Mouse (Mus musculus) CH12.LX (cell line): ENCODE data around the gene Lrrc28. TPM values are rescaled to one million over a fixed set of nuclear protein-coding genes. Genes with fewer than 3 reads are reported as not detected.

Experiments used
- DNase-seq: peaks from one replicate; pipeline ENCODE4 v3.0.0-alpha.2; 2013; ENCODE audit errors: extremely low read depth
- H3K27ac ChIP-seq: 2 replicates; pipeline ENCODE4 v1.5.1; 2012; ENCODE audit warnings: low read depth, mild to moderate bottlenecking, control low read depth, moderate library complexity; ENCODE audit not compliant: insufficient read depth
- H3K27me3 ChIP-seq: replicated peaks from 2 replicates; pipeline ENCODE3; 2012; ENCODE audit warnings: inconsistent platforms
- H3K36me3 ChIP-seq, 2 experiments: replicated peaks in 1 of 2; 2 replicates each; pipeline versions ENCODE3 to v1.6.1; 2012; ENCODE audit warnings: inconsistent platforms in 1 of 2, low read length in 1 of 2, mild to moderate bottlenecking in 1 of 2, mixed read lengths in 1 of 2, moderate library complexity in 1 of 2; ENCODE audit not compliant: control insufficient read depth in 1 of 2, insufficient read depth in 1 of 2
- H3K4me1 ChIP-seq, 2 experiments: 2 replicates each; pipeline ENCODE4 v1.6.1; 2012; ENCODE audit warnings: inconsistent platforms in 1 of 2, moderate library complexity in 1 of 2; ENCODE audit not compliant: insufficient read depth in 2 of 2, control insufficient read depth in 1 of 2
- H3K4me2 ChIP-seq: 2 replicates; pipeline ENCODE4 v1.6.1; 2012; ENCODE audit warnings: low read depth, mild to moderate bottlenecking, control low read depth; ENCODE audit not compliant: poor library complexity, insufficient read depth, severe bottlenecking
- H3K4me3 ChIP-seq, 3 experiments: fragments of 150-350 bp in 1 of 3; sonication (generic) in 1 of 3; replicated peaks in 1 of 3; 2 replicates each; pipeline versions ENCODE3 to v1.5.1; 2011 to 2012; ENCODE audit warnings: low read depth in 2 of 3, low read length in 2 of 3, mild to moderate bottlenecking in 2 of 3, moderate library complexity in 2 of 3, control low read depth in 1 of 3, improper control_type of control experiment in 1 of 3, inconsistent platforms in 1 of 3, mixed read lengths in 1 of 3; ENCODE audit not compliant: poor library complexity in 1 of 3
- H3K79me2 ChIP-seq: replicated peaks from 2 replicates; pipeline ENCODE4 v1.6.1; 2012; ENCODE audit warnings: mild to moderate bottlenecking, moderate library complexity; ENCODE audit not compliant: control insufficient read depth, poor library complexity, insufficient read depth, severe bottlenecking; ENCODE audit errors: extremely low read depth
- H3K9ac ChIP-seq: 2 replicates; pipeline ENCODE4 v1.6.1; 2012; ENCODE audit warnings: low read depth, mild to moderate bottlenecking, control low read depth, moderate library complexity; ENCODE audit not compliant: insufficient read depth
- H3K9me3 ChIP-seq: replicated peaks from 2 replicates; pipeline ENCODE3; 2012; ENCODE audit warnings: low read length, inconsistent platforms, mixed read lengths
- BHLHE40 ChIP-seq: IDR thresholded peaks from 2 replicates; pipeline ENCODE4 v1.6.1; 2011; ENCODE audit warnings: mild to moderate bottlenecking, low read depth, low read length, improper control_type of control experiment
- CHD1 ChIP-seq: IDR thresholded peaks from 2 replicates; pipeline ENCODE4 v1.6.1; 2012; ENCODE audit warnings: low read depth, low read length, improper control_type of control experiment, inconsistent platforms
- CHD2 ChIP-seq: IDR thresholded peaks from 2 replicates; pipeline ENCODE4 v1.6.1; 2011; ENCODE audit warnings: low read length, improper control_type of control experiment
- CTCF ChIP-seq, 2 experiments: IDR thresholded peaks in 1 of 2; conservative IDR thresholded peaks in 1 of 2; 2 replicates each; pipeline ENCODE4 v1.5.1; 2011 to 2012; ENCODE audit warnings: low read depth in 2 of 2, low read length in 2 of 2, improper control_type of control experiment in 1 of 2, inconsistent platforms in 1 of 2, mild to moderate bottlenecking in 1 of 2, moderate library complexity in 1 of 2
- E2F4 ChIP-seq: IDR thresholded peaks from 2 replicates; pipeline ENCODE4 v1.6.1; 2011; ENCODE audit warnings: low read depth, low read length, improper control_type of control experiment; ENCODE audit not compliant: insufficient replicate concordance
- ELF1 ChIP-seq: IDR thresholded peaks from 2 replicates; pipeline ENCODE4 v1.6.1; 2014; ENCODE audit warnings: low read depth, mild to moderate bottlenecking, inconsistent platforms, low read length, improper control_type of control experiment
- GABPA ChIP-seq: IDR thresholded peaks from 2 replicates; pipeline ENCODE4 v1.6.1; 2012; ENCODE audit warnings: low read depth, low read length, improper control_type of control experiment, inconsistent platforms; ENCODE audit not compliant: insufficient replicate concordance
- HCFC1 ChIP-seq: IDR thresholded peaks from 2 replicates; pipeline ENCODE4 v1.6.1; 2012; ENCODE audit warnings: low read depth, mild to moderate bottlenecking, inconsistent platforms, low read length, improper control_type of control experiment
- MXI1 ChIP-seq: IDR thresholded peaks from 2 replicates; pipeline ENCODE4 v1.6.1; 2011; ENCODE audit warnings: mild to moderate bottlenecking, low read depth, low read length, improper control_type of control experiment
- NRF1 ChIP-seq: IDR thresholded peaks from 2 replicates; pipeline ENCODE4 v1.6.1; 2014; ENCODE audit warnings: low read depth, mild to moderate bottlenecking, inconsistent platforms, low read length, improper control_type of control experiment, moderate library complexity
- PAX5 ChIP-seq: IDR thresholded peaks from 2 replicates; pipeline ENCODE4 v1.6.1; 2012; ENCODE audit warnings: low read length, inconsistent platforms, mixed read lengths
- POLR2AphosphoS2 ChIP-seq: IDR thresholded peaks from 2 replicates; pipeline ENCODE4 v1.6.1; 2011; ENCODE audit warnings: low read depth, low read length, improper control_type of control experiment
- RCOR1 ChIP-seq: conservative IDR thresholded peaks from 2 replicates; pipeline ENCODE4 v1.6.1; 2012; ENCODE audit warnings: low read depth, mild to moderate bottlenecking, inconsistent platforms, low read length, improper control_type of control experiment
- TCF12 ChIP-seq: IDR thresholded peaks from 2 replicates; pipeline ENCODE4 v1.6.1; 2014; ENCODE audit warnings: low read depth, mild to moderate bottlenecking, inconsistent platforms, low read length, improper control_type of control experiment
- USF1 ChIP-seq: IDR thresholded peaks from 2 replicates; pipeline ENCODE4 v1.6.1; 2014; ENCODE audit warnings: low read depth, mild to moderate bottlenecking, inconsistent platforms, low read length, improper control_type of control experiment
- USF2 ChIP-seq: conservative IDR thresholded peaks from 2 replicates; pipeline ENCODE4 v1.6.1; 2011; ENCODE audit warnings: low read depth, low read length, improper control_type of control experiment
- ZC3H11A ChIP-seq: IDR thresholded peaks from 2 replicates; pipeline ENCODE4 v1.6.1; 2012; ENCODE audit warnings: low read depth, mild to moderate bottlenecking, inconsistent platforms, low read length, improper control_type of control experiment
- ZKSCAN1 ChIP-seq: IDR thresholded peaks from 2 replicates; pipeline ENCODE4 v1.6.1; 2012; ENCODE audit warnings: low read depth, inconsistent platforms, low read length, improper control_type of control experiment, borderline replicate concordance
- ZMIZ1 ChIP-seq: IDR thresholded peaks from 2 replicates; pipeline ENCODE4 v1.6.1; 2012; ENCODE audit warnings: low read depth, mild to moderate bottlenecking, inconsistent platforms, low read length, improper control_type of control experiment
- dilution Hi-C: fragments of 300-500 bp; cut with MboI; formaldehyde crosslinking; loops from 2 replicates; pipeline ENCODE4 v1.14.3; 2020; ENCODE audit warnings: low sequenced_read_pairs; ENCODE audit not compliant: extremely low pct_unique_long_range_greater_than_20kb, extremely low pct_ligation_motif_present
- in situ Hi-C: fragments of 300-500 bp; cut with MboI; formaldehyde crosslinking; loops from 3 replicates; pipeline ENCODE4 v1.14.3; 2019; ENCODE audit warnings: low sequenced_read_pairs, low pct_ligation_motif_present, low pct_unique_long_range_greater_than_20kb, mixed read lengths
- polyA plus RNA-seq: library from polyadenylated mRNA; unstranded; fragments of >175 nt; gene quantifications from 2 replicates; pipeline ENCODE4 v1.2.1, GENCODE M21; 2012; ENCODE audit warnings: low read depth; ENCODE audit not compliant: insufficient read length
- total RNA-seq, 2 experiments: library from RNA; depleted of rRNA; stranded (reverse); fragments of 300-350 nt in 1 of 2; fragments of >200 nt in 1 of 2; gene quantifications; 2 replicates each; pipeline ENCODE4 v1.2.3; 2012 to 2014

Gene Lrrc28
- total and polyA plus RNA-seq, 3 experiments, result 41.6 to 63.5 (median 59.2) TPM

- Histone ChIP-seq H3K9ac (peak overlapping the region; percentile 65), H3K27me3 (no peaks in the 10 kb centered on the region), H3K4me2 (peak overlapping the region; percentile 26), H3K9me3 (no peaks in the 10 kb centered on the region), H3K4me1 (peaks cover 0 to 21% of the 10 kb centered on the region in 2 experiments; a peak in 2 of 4 replicates), H3K27ac (no peak overlapping the region), H3K79me2 (no peaks in the 10 kb centered on the region), H3K4me3 (peak overlapping the region; percentile 73 to 77 (median 75)), H3K36me3 (peaks cover 0 to 3% of the 10 kb centered on the region in 2 experiments)
- no peak for TF ChIP-seq CTCF (conservative IDR thresholded peaks at IDR 0.05 in 1 of 2, IDR thresholded peaks at IDR 0.05 in 1 of 2; ENCODE audit: low read depth in 2 of 2, low read length in 2 of 2)
- TF ChIP-seq ZC3H11A, result no peak
- 0 out of 2 replicates have a peak, but pooled peaks have one; percentile 18 for TF ChIP-seq CHD2
- no peak for TF ChIP-seq NRF1
- DNase-seq, result no peak
- dilution Hi-C loops, result no loop called here
- in situ Hi-C loops, result loop anchor here (25.0 kb wide), 2 partner anchors 582 to 1207 kb away; partner anchors contain the start of gene Aldh1a3
These were observed 777 bp downstream of the Lrrc28 start for GRCm38 (mm10) chr7:67644291-67644690.

- no peak for DNase-seq
- Histone ChIP-seq H3K27me3 (no peaks in the 10 kb centered on the region), H3K79me2 (no peaks in the 10 kb centered on the region), H3K9me3 (no peaks in the 10 kb centered on the region), H3K27ac (no peak overlapping the region), H3K4me1 (peaks cover 0 to 21% of the 10 kb centered on the region in 2 experiments; a peak in 2 of 4 replicates), H3K36me3 (peaks cover 0 to 3% of the 10 kb centered on the region in 2 experiments), H3K4me2 (no peak overlapping the region), H3K4me3 (no peak overlapping the region), H3K9ac (no peak overlapping the region)
- TF ChIP-seq USF2 (no peak), CHD1 (no peak), NRF1 (no peak), MXI1 (no peak), ELF1 (no peak), TCF12 (no peak), ZKSCAN1 (no peak), USF1 (no peak), HCFC1 (no peak), GABPA (no peak), BHLHE40 (no peak), POLR2AphosphoS2 (no peak), RCOR1 (no peak), ZMIZ1 (no peak), E2F4 (no peak), PAX5 (no peak)
- in situ Hi-C loops (loop anchor here (25.0 kb wide), 2 partner anchors 581 to 1206 kb away; partner anchors contain the start of gene Aldh1a3), dilution Hi-C loops (no loop called here)
These were observed 2.1 kb downstream of the Lrrc28 start for GRCm38 (mm10) chr7:67642955-67643354.
